Mouse (Mus musculus) layer of hippocampus, postnatal 36 days (tissue): Measurements from ENCODE around the gene Pde4b. TPM values are rescaled to one million over a fixed set of nuclear protein-coding genes. Genes with fewer than 3 reads are reported as not detected.

Experiments
- DNase-seq, 2 experiments: peaks; one replicate each; pipeline ENCODE4 v3.0.0; 2022
- total RNA-seq, 2 experiments: library from RNA; stranded (reverse); gene quantifications; 2 replicates each; pipeline ENCODE4 v1.2.3; 2021

Gene Pde4b
- total RNA-seq, 2 experiments from 2014 or later = 65.7 to 71.9 TPM

GRCm38 (mm10) chr4:102555566-102555965, 468.2 kb downstream of the Pde4b start:
- DNase-seq = no peak

DNA sequence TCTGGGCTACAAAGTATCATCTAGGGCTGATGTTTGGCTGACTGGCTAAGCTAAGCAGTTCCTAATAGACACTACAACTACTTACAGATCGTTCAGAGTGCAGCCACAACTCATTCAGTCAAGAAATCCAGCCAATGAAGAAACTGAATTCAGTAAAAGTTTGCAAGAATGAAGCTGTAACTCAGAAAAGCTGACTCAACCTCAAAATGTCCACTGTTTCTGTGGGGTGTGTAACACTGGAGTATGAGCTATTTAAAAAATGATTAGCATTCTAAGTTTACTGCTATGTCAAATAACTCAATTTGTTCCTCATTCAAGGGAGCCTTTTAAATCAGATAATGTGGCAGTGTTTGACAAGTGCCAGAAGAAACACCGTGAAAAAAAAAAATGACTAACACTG, 469.7 kb downstream of the Pde4b start:
- DNase-seq = no peak

DNA sequence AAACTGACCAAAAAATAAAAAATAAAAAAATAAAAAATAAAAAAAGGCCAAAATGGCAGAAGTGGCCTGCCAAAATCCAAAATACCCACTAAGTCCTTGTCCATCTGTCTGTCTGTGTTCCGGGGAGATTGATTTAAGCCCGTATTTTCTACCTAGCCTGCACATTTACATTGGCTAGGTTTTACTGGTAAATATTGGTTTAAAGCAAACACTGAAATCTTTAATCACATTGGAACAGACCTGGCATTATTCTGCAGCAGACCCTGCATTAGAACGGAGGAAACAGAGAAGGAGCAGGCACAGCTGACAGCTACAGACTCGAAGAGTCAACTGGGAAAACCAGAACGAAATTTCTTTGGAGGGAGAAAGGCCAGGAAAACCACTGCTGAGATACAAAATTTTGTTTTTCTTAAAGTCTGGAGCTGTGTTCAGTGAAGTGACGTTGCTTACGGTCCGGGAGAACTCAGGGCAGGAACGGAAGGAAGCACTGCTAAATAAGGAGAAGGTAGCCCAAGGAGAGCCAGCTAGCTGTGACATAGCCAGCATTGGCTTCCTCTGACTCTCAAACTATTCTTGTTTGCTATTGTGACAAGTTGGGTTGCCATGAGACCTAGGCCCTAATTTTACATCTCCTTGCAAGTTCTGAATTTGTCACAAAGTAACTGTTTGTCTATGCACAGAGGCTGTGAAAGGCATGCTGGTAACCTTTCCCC, 470.3 kb downstream of the Pde4b start:
- DNase-seq = no peak

DNA sequence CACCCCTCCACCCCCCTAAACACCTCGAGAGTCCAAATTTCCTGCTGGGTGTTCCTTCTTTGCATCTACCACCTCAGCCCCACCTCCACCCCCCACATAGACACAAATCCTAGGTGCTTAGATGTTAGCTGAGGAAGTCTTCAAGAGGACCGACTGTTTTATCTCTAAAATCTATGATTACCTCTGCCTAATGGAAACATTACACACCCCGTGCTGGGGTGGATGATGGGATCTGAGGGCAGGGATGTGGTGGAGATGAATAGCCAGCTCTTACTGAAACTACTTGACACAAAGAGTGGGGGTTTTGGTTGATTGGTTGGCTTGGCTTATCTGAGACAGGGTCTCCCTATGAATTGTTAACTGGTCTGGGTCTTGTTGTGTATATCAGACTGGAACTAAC, 471.0 kb downstream of the Pde4b start:
- no peak for DNase-seq

DNA sequence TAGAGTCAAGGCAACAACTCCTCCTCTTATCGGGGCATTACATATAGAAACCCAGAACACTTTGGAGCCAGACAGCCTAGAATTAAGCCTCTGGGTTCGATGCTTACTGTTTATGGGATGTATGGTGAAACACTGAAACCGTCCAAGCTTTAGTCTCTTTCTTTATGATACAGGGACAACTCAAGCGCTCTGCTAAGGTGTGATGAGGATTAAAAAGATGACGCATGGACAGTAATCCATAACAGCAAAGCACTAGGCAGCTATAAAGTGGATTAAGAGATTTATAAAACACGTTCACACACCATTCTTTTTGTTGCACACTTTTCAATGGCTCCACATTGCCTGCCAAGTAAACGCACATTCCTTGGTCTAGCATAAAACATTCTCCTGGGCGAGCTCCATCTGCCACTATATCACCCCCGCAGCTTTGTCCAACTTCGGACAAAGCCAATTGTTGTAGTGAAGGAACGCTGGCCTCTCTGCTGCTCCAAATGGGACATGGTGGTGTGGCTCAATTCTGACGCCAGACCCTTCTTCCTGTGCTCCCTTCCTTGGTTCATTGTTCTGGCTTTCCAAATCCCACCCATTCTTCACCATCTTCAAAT, 473.4 kb downstream of the Pde4b start:
- no peak for DNase-seq

DNA sequence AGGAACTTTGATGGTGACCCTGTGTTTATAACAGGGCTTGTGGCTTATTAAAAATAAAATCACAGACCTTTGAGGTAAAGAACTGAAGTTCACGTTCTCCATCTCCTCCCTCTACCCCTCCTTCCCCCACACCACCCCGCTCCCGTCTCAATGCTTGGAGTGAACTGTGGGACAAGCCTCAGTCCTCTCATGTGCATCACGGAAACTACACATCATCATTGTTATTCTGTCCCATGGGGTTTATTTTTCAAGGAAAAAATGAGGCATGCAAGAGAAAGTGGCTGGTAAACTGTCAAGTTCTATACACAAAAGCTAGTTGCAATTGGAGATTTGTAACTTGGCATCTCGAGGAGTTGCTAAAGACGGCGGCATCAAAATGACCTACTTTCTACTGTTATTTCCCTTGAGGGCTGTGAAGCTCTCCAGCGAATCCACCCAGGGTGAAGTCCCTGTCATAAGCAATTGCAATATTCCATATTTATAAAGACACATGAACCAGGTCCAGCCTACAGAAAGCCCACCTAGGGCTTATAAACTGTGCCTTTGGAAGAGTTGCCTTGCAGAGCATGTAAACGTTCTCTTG, 476.0 kb downstream of the Pde4b start:
- DNase-seq = no peak

DNA sequence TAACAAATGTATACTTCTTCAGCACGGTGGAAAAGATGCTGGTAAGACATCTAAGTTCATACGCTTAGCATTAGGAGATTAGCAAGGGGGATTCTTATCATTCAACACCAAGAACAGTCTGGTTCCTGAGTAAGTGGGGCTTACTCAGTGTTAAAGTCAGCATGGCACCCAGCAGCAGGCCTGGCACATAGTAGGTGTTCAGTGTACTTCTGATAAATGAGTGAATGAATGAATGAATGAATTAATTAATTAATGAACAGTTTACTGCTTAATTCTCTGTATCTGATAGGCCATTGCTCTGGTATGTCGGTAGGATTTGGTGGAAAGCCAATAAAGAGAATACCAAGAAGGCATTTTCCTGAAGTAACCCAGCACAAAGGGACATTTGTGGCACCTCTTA, 476.9 kb downstream of the Pde4b start:
- DNase-seq = no peak

GRCm38 (mm10) chr4:102566421-102566820, 479.1 kb downstream of the Pde4b start:
- DNase-seq = no peak

DNA sequence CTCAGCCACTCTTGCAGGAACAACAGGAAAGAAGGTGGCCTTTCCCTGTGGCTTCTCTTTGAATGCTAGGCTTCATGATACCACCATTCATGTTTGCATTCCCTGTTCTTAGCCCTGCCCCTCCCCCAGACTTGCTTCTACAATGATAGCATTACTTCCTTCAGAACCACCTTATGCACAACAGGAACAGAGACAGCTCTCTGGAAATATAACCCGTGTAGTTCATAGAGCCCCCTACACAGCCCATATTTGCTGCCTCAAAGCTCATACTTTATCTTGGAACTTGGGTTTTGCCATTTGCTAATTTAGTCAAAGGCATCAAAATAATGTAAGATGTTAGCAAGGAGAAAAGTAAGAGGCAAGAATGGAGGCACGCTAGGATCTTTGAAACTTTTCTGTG, 479.8 kb downstream of the Pde4b start:
- DNase-seq = no peak

GRCm38 (mm10) chr4:102567676-102568254, 480.4 kb downstream of the Pde4b start:
- no peak for DNase-seq

DNA sequence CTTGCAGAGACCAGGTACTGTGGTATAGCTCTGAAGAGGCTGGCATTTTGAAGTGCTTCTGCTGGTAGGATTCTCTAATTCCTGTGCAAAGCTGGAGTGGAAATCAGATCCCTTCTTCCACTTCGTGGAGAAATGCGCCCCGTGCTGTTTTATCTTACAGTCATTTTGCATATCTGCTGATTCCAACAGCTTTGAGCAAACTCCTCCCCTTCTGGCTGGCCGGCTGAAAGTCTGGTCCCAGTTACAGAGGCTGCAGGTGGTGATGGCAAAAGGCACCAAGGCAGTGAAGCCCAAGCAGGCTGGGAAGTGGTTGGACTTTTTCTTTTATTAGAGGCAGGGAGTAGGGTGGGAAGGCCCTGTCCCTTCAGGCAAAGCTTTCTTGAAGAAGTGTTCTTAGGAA, 481.2 kb downstream of the Pde4b start:
- DNase-seq = no peak

DNA sequence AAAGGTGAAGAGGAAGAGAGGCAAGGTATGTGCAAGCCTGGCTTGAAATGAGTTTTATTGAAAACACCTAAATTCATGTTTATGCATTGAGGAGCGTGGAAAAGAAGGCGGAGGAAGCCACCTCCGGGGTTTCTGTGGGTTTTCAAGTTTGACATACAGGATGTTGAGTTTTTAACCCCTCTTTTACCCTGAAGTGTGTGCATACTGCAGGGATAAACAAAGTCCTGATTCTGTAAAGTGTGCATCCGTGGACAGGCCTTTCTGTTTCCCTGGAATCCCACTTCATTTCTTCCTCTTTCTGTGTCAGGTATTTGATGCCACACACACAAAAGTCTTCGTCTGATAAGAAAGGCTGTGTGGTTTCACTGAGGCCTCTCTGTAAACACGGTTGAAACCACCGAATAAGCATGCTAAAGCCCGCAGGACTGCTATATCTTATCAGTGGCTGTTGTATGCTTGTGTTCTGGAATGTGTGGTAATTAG, 481.8 kb downstream of the Pde4b start:
- DNase-seq = no peak

GRCm38 (mm10) chr4:102569950-102570765, 482.8 kb downstream of the Pde4b start:
- DNase-seq = no peak

DNA sequence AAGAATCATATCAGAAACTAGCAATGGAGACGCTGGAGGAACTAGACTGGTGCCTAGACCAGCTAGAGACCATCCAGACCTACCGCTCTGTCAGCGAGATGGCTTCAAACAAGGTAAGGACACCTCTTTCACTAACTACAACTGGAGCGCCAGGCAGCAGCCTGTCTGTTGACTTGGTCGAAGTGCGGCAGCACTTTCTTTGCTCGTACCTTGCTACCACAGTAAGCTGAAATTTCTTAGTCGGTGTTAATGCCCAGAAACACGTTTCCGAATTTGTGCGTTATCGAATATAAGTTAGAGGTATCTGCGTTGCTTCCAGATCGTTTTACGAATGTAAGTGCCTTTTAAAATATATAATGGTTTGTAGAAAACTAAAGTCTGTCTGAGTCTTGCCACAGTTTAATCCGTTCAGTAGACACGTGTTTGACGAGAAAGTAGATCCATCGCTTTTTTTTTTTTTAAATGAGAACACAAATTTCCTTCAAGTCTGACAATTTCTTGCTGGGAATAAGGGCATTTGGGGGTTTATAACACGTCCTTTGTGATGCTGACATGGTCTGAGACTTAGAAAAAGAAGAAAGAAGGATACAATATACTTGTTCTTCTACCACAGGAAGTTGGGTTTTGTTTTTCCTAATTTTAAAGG, 483.5 kb downstream of the Pde4b start:
- no peak for DNase-seq

DNA sequence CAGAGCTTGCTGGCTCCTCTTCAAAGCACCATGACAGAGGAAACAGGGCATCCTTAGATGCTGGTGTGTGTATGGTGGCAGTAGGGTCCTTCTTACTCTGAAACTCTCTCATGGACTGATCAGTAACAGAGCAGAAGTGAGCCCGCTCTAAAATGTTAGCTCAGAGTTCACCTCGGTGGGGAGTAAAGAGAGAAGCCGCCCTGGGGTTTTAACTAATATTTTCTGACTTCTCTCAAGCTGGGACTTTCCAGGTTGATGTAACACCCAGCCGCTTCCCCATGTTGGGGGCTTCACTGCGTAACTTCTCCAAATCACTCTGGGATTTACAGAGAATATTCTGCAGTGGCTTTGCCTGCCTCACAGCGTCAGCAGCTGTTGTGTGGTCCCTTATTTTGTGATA, 484.7 kb downstream of the Pde4b start:
- no peak for DNase-seq

- DNase-seq = no peak
These were observed 485.2 kb downstream of the Pde4b start for GRCm38 (mm10) chr4:102572591-102572990.

DNA sequence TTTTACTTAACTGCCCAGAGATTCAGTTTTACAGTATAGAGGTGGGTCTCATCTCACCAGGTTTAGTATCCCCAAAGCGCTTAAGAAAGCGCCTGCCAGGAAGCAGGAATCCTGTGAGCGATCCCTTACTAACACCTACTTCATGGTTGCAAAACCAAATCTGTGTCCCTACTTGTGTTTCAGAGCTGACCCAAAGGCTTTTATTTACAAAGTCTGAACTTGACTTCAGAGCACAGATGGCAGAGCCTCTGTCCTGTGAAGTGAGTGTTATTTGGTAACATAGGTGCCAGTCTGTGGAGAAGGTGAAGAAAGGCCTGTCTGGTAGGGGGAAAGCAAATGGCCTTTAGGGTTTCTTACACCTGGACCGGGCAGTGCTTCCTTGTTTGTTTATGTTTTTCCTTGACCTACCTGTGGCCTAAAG, 486.0 kb downstream of the Pde4b start:
- DNase-seq = no peak

DNA sequence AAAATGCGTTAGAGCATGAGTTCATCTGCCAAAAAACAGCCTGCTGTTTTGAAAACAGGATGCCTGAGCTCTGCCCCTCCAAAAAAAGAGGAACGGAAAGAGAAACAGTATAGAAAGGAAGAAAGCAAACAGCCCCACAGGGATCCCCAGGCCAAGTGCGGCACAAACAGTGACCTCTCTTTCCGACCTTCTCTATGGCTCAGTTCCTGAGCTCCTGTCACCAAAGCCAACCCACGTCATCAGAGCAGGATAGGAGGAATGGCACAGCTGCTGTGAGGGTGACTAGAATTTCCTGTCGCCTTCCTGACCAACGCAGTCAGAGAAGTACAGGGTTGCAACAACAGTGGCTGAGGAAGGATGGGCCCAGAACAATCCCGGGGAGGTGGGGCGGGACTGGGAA, 486.9 kb downstream of the Pde4b start:
- DNase-seq = no peak

DNA sequence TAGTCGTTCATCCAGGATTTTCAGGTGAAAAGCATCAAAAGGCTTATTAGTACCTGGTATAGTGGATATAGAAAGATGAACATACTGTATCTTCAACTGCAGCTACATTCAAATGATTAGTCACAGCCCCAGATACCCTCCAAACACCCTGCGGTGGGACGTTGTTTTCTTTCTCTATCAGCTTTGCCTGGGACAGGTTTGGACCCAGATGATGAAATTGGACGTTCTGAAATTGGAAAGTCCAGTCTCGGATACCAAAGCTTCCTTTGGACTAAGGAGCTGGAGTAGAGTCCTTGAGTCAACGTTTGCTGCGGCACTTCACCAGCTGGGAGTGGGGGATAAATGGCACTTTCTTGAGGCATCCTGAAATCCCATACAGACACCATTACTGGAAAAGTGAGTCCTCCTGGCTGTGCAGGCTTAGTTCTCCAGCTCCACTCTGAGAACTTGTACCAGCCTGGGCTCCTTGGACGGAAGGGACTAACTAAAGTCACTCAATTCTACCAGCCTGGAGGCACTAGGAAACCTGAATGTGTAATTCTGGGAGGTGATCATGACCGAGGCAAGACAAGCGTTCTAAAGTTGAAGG, 487.4 kb downstream of the Pde4b start:
- no peak for DNase-seq

- DNase-seq = no peak
These were observed 488.8 kb downstream of the Pde4b start for GRCm38 (mm10) chr4:102576109-102576508.

DNA sequence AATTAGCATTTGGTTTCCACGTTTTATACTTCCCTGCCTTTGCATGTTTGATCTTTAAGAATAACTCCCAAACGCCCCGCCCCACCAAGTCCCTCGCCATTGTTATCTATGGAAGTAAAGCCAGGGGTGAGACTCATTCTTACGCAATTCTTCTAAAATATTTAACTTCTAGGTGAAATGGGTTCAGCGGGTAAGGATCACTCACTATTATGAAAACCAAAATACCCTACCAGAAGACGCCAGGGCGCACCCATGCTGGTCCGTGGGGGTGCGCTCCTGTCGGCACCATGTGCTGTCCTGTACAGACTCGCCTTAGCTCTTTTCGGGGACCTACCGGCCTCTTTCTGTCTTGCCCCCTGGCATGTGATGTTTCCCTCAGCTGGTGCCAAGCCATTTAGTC, 490.3 kb downstream of the Pde4b start:
- no peak for DNase-seq

DNA sequence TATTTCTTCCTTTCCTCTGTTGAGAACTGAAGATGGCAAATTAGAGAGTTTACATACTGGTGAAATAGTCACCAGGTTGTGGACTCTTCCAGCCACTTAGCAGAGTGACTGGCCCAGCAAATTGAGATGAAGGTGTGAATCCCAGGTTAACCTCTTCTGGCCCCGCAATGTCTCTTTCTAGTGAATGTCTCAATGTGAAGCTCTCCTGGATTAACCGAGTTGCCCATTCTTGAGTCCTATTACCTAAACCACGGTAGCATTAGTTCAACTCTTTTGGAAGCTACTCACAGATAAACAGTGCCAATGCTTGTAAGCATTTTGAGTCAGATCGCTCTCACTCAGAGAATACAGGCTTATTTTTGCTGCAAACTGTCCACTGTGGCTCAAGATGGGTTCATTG, 491.7 kb downstream of the Pde4b start:
- no peak for DNase-seq
